Mouse (Mus musculus) testis, postnatal 10 days (tissue): ENCODE results near the gene Tet3.

ENCODE experiments used
- DNase-seq: peaks from one replicate; pipeline ENCODE4 v3.0.0; 2021; ENCODE audit warnings: low spot score

Gene Tet3

DNA sequence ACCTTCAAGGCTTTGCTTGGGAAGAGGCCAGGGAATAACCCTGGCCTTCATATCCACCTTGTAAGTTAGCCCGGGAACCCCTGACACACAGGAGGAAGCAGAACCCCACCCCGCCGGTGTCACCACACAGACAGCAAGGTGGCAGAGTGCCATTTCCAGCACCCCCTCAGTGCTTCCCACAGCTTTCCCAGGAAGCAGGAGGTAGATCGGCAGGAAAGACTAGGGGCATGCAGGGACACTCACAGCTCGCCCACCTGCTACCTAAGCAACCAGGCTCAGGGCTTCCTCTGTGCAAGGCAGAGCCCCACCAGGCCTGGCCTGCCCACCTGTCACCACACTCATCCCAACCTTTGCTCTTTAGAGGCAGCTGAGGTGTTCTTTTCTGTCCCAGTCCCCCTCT lies 19.1 kb downstream of the Tet3 start:
- no peak for DNase-seq

DNA sequence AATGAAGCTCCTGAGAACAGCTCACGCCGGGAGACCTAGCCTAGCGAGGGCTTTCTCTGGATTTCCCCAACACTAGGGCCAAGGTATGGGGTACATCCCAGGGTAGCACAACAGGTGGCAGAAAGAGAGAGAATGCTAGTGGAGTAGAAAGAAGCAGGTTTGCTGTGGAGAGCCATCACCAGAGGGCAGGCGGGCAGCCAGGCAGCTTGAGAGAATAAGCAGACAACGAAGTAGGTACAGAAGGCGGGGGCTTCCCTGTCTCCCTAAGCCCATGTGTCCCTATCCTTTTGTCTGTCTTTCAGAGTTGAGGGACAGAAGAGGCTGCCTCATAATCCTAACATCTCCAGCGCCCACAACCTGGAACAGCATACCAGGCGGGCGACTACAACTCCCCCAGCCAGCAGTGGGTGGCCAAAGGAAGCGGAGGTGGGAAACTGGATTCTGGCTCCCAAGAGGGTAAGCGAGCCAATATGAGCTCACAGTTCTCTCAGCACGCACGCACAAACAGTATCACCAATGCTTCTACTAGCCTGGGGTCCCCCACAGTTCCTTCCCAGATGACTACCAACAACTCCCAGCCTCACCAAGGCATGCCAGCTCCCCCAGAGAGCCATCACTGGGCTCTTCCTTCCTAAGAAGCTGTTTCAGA lies 19.6 kb downstream of the Tet3 start:
- no peak for DNase-seq

DNA sequence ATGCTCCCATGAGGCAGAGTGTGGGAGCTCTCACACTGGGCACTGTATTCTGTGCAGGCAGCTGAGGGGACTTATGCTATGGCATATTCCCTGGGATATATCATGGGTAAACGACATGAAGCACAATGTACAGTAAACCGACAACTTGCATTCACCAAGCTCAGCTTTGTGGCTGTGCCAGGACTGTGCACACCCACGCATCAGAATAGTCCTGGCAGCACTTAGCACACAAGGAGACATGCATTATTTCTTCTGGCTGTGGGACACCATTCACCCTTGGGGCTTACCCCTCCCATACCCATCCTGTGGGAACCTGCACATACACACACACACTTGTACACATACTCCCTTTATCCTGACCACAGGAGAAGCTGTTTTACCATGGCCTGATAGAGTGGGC lies 20.3 kb downstream of the Tet3 start:
- no peak for DNase-seq

DNA sequence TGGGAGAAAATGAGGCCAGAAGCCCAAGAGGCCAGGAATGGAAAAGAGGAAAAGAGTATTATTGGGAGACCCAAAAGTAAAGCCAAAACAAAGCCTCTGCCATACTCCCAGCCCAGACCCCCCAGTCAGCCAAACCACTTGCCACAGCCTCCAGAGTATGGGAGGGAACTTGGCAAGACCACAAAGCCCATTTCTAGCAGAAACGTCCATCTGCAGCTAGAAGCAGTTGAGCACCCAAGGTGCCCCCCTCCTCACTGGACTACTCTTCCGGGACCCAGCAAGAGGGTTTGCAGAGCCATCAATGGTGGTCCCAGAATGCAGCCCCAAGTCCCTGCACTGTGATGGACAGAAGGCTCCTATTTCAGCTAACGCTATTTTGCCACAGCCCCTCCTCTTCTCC lies 21.1 kb downstream of the Tet3 start:
- no peak for DNase-seq

DNA sequence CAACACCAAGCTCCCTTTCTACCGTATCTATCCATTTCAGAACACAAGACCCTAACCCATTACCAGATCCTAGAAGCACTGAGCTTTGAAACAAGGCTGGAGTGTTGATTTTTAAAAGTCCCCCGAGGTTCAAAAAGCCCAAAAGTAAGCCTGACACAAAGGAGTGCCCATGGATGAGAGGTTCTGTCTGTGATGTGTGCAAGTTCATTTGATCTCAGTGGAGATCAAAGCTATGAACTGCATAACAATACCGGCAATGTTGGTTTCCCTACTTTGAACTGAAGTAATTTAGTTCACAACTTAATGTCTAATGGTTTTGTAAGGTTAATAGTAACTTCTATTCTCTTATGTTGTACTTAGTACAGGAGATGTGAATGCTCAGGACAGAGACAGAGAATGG lies 21.7 kb downstream of the Tet3 start:
- DNase-seq, result no peak

DNA sequence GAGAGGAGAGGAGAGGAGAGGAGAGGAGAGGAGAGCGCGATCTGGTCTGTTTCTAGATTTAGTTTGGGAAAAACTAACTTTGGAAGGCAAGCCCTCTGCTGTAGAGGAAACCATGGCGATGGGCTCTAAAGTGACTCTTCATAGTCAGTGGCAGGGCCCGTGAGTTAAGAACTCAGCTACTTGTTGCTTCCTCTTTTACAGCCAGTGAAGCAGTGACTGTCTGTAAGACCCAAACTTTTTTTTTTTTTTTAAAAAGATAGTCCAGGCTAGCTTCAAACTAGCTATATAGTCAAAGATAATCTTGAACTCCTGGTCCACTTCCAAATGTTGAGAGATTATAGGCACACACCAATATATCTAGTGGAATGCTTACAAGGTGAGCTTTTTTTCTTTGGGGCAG lies 22.3 kb downstream of the Tet3 start:
- DNase-seq, result no peak

DNA sequence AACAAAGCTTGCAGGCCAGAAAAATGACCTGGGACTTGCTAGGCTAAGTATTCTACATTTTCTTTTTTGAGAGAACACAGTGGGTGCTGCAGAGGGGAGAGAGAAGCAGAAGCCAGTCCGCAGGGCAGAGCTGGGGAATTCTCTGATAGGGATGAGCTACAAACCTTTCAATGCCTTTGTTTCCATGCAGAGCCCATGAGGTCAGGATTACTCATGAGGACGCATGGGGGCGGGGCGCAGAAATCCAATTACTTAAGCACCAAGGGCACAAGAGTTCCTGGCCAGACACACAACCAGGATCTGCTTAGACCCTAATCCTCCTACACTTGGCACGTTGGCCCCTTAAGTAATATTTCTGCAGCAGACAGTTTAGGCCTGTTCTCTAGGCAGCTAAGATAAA lies 23.7 kb downstream of the Tet3 start:
- DNase-seq, result peak; percentile 73

DNA sequence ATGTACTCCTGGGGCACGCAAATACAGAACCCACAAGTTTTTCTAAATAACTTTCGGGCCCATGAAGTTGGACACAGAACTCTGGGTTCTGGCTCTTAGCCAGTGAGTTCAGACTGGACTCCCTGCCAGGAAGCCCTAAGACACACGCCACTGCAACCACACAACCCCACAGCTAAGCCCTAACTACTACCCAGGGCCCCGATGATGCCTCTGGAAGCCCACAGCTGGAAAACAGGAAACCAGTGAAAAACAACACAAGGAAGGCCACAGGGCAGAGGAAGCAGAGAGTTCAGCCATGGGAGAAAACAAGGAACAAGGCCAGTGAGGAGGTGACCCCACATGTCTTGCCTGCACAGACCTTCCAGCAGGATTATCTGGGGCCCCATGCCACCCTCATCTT lies 25.3 kb downstream of the Tet3 start:
- DNase-seq, result no peak

DNA sequence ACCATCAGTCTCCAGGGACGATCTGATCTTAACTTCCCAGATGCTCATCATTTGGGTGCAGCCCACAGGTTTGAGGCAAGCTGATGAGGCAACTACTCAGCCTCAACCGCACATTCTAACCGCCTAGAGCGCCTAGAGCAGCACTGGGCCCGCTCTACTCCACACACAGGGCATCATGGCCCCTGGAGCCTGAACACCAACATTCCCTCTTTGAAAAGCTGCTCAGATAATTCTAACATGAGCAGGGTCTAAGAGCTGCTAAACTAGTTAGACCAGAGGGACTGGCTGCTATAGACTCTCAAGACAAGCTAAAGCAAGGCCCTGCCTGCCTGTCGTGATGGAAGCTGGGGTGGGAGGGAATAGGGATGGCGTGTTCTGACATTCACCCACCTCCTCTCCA lies 25.9 kb downstream of the Tet3 start:
- DNase-seq, result no peak

DNA sequence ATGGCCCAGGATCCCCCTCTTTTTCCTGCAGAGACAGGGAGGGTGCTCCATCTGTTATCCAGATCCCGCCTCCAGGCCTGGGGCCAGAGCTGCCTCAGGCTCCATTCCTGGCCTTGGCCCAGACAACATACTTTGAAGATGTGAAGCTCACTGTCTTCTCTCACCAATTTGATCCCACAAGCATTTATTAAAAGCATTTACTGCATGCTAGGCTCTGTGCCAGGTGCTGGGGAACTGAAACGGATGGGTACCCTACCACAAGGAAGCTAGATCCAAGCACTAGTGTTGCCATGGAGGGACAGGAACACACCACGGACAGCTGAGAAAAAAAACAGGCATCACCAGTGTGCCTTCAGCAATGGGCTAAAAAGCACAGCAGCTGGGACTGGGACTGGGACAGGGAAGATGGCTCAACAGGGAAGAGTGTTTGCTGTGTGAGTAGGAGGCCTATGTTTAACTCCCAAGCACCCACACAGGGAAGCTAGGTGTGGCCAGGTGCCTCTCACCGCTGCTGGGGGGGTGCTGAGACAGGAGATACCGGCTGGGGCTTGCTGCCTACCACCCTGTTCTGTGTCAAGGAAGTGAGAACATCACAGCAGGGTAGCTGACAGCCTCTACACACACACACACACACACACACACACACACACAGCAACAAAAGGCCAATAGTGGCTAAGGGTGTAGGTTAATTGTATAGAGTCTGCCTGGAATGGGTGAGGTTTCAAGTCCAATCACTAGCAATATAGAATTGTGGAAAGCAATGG lies 30.7 kb downstream of the Tet3 start:
- peak; percentile 64 for DNase-seq

- no peak for DNase-seq
These were observed 31.4 kb downstream of the Tet3 start for GRCm38 (mm10) chr6:83427512-83427911.

- no peak for DNase-seq
These were observed 32.3 kb downstream of the Tet3 start for GRCm38 (mm10) chr6:83426576-83426975.

- no peak for DNase-seq
These were observed 34.9 kb downstream of the Tet3 start for GRCm38 (mm10) chr6:83424053-83424404.

DNA sequence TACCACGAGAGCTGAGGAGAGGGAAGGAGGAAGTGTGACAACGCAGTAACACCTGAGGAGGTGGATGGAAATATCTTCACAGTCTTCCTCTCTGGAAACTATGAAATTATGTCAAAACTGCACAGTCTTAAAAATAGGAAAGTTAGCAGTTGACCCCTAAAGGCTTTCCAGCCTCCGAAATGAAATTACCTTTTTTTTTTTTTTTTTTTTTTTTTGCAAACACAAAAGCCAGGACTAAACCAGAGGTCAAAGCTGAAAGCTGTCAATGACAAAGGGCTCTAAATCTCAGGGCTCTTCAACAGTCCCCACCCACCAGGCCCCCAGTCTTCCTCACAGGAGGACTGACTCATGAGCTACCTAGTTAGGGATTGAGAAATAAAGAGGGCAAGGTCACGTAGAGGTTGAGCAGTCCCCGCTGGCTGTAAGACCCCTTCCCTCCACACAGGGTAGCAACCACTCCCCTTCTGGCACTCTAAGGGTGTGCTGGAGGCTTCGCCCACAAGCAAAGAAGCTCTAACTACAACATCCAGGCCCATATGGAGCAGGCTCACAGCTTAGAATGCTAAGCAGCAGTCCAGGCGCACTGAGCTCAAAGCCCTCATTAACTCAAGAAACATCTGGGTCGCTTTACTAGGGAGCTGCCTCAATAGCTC lies 35.4 kb downstream of the Tet3 start:
- no peak for DNase-seq

DNA sequence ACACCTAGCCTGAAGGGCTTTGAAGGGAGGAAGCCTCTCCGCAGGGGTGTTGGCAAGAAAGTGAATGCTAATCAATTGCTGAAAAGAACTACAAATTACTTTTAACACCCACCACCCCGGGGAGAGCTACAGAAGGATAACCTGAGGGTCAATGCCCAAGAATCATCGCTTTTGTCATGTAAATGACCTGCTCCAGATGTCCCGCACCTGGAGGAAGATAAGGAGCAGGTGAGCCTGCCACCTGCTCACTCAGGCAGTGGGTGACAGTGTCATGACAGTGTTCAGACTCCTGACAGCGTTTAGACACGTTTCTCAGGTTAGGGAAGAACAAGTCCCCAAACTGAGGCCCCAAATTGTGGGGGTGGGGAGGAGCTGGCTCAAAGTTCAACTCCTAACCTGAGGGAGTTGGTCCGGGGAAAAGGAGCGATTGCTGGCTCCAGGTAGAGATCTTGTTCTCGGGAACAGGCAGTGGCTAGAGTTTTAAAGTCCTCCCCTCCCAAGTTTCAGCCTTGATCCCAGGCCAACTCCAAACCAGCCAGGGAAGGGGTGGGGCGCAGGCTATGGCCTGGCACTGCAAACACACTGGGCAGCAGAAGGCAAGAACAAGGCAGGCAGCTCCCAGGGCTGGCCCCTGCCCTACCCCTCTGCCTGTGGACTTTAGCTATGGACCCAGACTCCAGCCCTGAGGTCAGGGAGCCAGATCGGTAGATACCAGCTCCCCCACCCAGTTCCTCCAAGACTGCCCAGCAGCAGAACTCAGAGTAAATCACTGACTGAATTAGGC lies 36.8 kb downstream of the Tet3 start:
- peak; percentile 64 for DNase-seq

- DNase-seq, result no peak
These were observed 39.4 kb downstream of the Tet3 start for GRCm38 (mm10) chr6:83419516-83419915.

DNA sequence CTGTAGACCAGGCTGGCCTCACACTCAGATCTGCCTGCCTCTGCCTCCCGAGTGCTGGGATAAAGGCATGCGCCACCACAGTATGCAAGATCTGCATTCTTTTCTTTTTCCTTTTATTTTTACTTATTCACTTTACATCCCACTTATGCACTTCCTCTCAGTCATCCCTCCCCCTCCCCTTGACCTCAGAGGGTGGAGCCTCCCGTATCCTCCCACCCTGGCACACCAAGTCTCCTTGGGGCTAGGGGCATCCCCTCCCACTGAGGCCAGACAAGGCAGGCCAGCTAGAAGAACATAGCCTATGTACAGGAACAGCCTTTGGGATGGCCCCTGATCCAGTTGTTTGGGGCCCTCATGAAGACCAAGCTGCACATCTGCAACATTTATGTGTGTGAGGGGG lies 41.4 kb downstream of the Tet3 start:
- no peak for DNase-seq

DNA sequence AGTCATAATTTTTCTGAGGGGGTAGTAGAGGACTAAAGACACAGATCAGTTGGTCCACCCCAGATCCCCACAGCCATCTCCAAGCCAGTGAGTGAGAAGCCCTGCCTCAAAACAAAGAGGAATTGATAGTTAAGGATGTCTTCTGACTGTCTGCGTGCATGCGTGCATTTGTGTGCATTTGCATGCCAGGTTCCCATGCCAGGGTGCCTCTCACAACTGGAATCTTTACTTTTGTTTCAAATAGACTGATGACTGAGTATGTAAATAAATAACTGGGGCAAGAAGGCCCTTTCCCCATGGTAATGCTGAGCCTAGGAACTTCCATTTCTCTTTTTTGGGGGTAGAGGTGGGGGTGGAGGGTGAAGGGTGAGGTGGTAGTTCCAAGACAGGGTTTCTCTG lies 41.8 kb downstream of the Tet3 start:
- no peak for DNase-seq

GRCm38 (mm10) chr6:83416261-83417103 lies 42.4 kb downstream of the Tet3 start:
- no peak for DNase-seq

DNA sequence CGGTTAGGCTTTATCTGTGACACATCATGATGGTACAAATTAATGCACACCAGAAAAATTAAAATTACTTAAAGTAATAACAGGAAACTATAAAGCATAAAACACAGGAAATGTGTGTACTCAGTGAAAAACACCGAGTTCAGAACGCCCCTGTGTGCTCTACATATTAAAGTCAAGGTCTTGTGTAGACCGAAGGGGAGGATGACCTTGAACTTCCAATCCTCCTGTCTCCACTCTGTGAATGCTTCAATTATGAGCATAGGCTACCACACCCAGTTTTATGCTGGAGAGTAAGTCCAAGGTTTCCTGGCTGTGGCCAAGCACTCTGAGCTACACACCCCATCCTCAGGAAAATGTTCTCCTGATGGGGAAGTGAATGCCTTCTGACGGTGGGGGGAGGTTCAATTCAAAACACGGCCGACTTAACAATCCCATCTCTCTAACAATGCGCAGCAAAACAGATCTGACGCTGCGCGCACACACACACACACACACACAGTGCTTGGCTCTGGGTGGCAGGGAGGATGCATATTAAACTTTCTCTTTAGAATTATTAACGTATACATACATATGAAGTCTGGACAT lies 43.4 kb downstream of the Tet3 start:
- DNase-seq, result no peak

DNA sequence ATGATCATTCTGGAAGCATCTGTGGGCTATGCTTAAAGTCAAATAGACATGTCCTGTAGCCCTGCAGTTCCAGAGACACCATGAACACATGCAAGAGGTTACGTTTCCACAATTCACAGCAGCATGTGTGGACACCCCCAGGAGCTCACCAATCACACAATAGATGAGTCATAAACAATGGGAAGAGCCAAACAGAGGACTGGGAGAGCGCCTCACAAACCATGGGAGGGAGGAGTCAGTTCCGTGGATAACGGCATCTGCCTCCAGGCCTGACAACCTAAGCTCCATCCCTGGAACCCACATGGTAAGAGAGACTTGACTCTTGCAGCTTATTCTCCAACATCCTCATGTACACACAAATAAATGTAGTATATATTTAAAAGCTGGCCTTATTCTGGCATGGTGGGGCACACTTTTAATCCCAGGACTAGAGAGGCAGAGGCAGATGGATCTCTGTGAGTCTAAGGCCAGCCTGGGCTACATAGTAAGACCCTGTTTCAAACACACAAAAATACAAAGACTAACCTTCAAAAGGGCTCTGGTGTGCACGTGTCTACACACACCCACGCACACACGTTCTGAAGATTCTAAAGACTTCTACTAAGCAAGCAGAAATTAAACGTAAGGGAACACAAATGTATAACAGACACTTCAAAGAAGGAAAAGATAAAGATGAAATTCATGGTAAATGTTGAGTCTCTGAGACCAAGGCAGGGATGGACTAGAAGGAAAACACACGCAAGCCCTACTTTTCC lies 44.1 kb downstream of the Tet3 start:
- no peak for DNase-seq
